Mouse (Mus musculus): ENCODE results near the gene Anapc2. TPM values are rescaled to one million over a fixed set of nuclear protein-coding genes. Genes with fewer than 3 reads are reported as not detected.

Anapc2 gene
- polyA plus RNA-seq (2016; fragmentation: Nextera tagmentation; extraction: Ambion mirVana): 136 and 142 TPM in 2 replicates

DNA sequence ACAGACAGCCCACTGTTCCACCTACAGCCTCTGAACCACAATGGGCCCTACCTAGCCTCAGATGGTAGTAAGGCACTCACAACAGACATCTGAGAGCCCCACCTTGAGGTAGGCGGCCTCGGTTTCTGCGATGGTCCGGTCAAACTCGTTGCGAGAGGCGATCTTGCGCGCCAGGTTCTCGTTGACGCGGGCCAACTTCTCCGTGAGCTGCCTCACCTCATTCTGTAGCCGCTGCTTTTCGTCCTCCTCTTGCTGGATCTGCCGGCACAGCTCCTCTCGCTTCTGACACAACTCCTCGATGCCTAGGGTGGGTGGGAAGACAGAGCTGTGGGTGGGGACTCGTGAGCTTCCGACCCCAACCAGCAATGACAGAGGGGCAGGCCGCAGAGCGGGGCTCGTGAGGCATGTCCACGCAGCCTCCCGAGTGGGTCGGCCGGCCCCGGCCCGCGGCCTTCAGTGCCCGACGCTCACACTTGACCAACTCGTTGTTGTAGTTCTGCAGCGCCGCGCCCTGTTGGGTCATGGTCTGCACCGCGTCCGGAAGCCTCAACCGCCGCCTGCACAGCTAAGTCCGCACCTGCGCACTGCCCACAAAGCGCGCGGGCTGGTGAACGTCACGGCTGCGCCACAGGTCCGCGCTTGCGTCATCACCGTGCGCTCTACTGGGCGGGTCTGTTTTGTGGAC is at the start of gene Anapc2, which contains the start of gene Ssna1:
TSS of gene Anapc2 (plus strand) at position 652 of the 685 bp plus-strand sequence.
TSS of gene Ssna1 (minus strand) at position 612 of the 685 bp plus-strand sequence.
- WGBS: under 1% methylated on average over 55 of the region's 55 CpGs
- Histone ChIP-seq H3K27ac (peak within 1 kb of the TSS; percentile 88), H3K36me3 (replicated peaks) (peaks cover 67% of the 10 kb centered on the region), H3K9me3 (no peaks in the 10 kb centered on the region), H3K4me1 (peaks cover 37% of the 10 kb centered on the region), H3K4me3 (peak within 1 kb of the TSS; percentile 89), H3K27me3 (ENCODE audit: poor library complexity, severe bottlenecking) (no peaks in the 10 kb centered on the region)
- peak; percentile 98 for DNase-seq (ENCODE audit: extremely low spot score, low spot score)

DNA sequence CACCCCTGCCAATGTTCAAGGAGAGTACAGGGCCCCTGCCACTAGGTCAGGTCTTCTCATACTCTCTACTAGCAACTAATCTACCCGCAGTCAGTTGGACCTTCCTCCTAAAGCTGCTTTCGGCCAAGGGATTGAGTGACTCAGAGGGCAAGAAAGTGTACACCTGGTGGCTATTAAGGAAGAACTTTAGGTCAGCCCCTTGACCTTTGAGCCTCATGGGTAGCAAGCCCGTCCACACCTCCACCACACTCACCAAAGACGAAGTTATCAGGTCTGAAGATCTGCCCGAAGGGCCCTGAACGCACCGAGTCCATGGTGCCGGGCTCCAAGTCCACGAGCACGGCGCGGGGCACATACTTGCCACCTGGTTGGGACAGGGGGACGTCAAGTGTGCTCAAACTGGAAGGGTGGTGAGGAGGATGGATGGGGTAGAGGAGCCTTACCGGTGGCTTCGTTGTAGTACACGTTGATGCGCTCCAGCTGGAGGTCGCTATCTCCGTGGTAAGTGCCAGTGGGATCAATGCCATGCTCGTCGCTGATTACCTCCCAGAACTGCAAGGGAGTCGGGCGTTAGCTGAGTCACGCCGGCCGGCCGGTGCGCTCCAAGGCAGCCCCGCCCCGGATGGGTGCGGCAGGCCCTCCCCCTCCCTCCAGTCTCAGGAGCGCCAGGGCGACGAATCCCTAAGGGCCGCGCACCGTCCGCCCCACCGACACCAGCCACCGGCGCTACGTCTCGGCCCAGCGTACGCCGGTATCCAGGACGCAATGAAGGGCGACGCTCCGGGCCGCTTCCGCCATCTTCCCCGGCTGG is 48.4 kb upstream of the Anapc2 start:
- WGBS: 3% methylated on average over 51 of the region's 53 CpGs
- H3K4me3 ChIP-seq: peak overlapping the region; percentile 87
- peak; percentile 35 for DNase-seq (ENCODE audit: extremely low spot score, low spot score)
- no peaks in the 10 kb centered on the region for H3K9me3 ChIP-seq
- peaks cover 37% of the 10 kb centered on the region for H3K4me1 ChIP-seq
- H3K27me3 ChIP-seq (ENCODE audit: poor library complexity, severe bottlenecking): no peaks in the 10 kb centered on the region
- peaks cover 27% of the 10 kb centered on the region for H3K36me3 ChIP-seq (replicated peaks)
- peak overlapping the region; percentile 97 for H3K27ac ChIP-seq

DNA sequence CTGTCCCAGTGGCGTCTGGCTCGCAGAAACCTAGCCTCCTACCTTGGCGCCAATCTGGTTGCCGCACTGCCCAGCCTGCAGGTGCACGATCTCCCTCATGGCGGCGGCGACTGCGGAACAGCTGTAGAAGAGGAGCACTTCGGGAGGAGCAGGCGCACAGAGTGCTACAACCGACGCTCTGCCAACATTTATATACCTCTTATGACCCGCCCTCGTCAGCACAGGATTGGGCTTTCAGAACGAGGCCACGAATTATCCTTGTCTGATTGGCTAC is 47.8 kb upstream of the Anapc2 start, which contains the start of gene Tubb4b:
TSS of gene Tubb4b (minus strand) at position 211 of the 274 bp plus-strand sequence.
- Histone ChIP-seq H3K36me3 (replicated peaks) (peaks cover 27% of the 10 kb centered on the region), H3K4me3 (peak within 1 kb of the TSS; percentile 87), H3K9me3 (no peaks in the 10 kb centered on the region), H3K4me1 (peaks cover 40% of the 10 kb centered on the region), H3K27me3 (ENCODE audit: poor library complexity, severe bottlenecking) (no peaks in the 10 kb centered on the region), H3K27ac (peak within 1 kb of the TSS; percentile 97)
- under 1% methylated on average over 17 of the region's 17 CpGs for WGBS
- DNase-seq (ENCODE audit: extremely low spot score, low spot score): no peak

DNA sequence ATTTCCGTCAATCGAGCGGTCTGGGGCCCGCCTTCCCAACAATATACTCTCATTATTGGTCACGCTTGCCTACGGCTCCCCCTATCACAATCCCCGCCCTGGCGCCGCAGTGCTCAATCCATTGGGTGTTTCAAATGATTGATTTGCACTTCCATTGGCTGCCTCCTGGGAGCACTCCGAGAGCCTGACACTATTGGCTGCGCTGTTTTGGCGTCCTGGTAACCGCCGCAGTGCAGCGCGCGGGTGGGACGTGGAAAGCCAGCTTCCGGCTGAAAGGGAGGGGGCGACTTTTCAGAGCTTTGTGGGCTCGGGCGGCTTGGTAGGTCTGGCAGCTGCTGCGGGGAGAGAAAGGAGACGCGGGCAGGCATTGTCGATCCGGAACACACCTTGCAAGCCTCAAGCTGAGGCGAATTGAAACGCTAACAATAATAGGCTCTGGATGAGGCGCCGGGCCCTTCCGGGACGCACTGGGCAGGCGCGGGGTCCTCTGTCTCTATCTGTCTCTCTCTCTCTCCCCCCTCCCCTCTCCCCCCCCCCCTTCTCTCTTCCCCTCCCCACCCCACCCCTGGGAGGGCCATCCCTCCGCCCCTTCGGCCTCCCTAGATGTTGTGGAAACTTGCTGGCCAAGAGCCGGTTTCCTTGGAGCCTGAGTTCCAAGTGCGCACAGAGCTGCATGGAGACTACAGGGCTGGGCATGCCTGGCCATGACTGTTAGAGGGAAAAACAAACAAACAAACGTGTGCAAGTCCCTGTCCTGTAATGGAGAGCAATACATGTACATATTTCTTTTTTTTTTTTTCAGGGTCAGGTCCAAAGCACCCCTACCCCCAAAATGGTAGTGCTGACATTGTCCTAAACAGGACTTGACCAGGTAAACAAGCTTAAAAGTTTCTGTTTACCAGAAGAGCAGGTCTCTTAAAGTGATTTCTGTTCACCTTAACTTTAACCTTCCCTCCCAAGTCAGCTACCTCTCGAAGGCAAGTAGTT is 47.2 kb upstream of the Anapc2 start:
- peaks cover 40% of the 10 kb centered on the region for H3K4me1 ChIP-seq
- H3K36me3 ChIP-seq (replicated peaks): peaks cover 27% of the 10 kb centered on the region
- 2% methylated on average over 41 of the region's 41 CpGs for WGBS
- H3K4me3 ChIP-seq: peak overlapping the region; percentile 87
- DNase-seq (ENCODE audit: extremely low spot score, low spot score): peak; percentile 98
- H3K9me3 ChIP-seq: no peaks in the 10 kb centered on the region
- 0 out of 2 replicates have a peak, but pooled peaks cover under 1% of the 10 kb centered on the region for H3K27me3 ChIP-seq (ENCODE audit: poor library complexity, severe bottlenecking)
- peak overlapping the region; percentile 97 for H3K27ac ChIP-seq

DNA sequence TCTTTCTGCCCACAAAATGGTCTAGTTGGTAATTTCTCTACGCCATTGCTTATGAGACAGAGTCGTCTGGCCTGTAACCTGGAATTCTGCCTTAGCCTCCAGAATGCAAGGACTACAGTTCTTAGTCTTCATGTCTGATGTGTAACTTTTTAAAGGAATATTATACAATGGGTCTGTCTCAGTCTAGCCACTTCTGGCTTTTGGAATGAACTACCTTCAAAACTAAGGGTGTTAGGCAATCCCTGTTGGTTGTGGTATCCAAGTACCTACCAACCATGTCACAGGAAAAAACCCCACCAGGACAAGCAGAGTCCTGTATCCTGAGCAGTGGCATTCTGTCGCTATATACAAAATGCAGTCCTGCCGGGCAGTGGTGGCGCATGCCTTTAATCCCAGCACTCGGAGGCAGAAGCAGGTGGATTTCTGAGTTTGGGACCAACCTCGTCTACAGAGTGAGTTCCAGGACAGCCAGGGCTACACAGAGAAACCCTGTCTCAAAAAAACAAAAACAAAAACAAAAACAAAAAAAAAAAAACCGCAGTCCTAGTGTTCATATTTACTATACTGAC is 46.4 kb upstream of the Anapc2 start:
- peaks cover 27% of the 10 kb centered on the region for H3K36me3 ChIP-seq (replicated peaks)
- 81% methylated on average over 8 of the region's 8 CpGs for WGBS
- peaks cover 40% of the 10 kb centered on the region for H3K4me1 ChIP-seq
- no peak for DNase-seq (ENCODE audit: extremely low spot score, low spot score)
- peaks cover 8% of the 10 kb centered on the region for H3K27me3 ChIP-seq (ENCODE audit: poor library complexity, severe bottlenecking)
- H3K27ac ChIP-seq: peak overlapping the region; percentile 97
- H3K4me3 ChIP-seq: peak overlapping the region; percentile 87
- no peaks in the 10 kb centered on the region for H3K9me3 ChIP-seq

DNA sequence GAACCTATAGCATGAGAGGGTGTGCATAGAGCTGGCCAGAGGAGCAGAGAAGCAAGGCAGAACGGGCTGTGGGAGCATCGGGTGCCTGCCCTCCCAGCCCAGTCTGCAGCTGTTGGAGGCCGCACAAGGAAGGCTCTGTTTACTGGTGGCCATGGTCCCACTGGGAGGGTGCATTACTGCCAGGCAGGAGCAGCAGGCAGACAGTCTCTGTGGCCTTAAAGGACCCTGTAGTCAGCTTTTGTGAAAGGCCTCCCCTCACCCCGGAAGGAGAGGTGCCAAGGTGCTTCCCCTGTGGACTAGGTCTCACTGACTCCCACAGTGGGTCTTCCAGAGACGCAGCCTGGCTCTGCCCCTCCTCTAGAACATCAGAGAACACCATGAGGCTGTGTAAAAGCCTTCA is 45.4 kb upstream of the Anapc2 start:
- peaks cover 18% of the 10 kb centered on the region for H3K36me3 ChIP-seq (replicated peaks)
- DNase-seq (ENCODE audit: extremely low spot score, low spot score): no peak
- no peak overlapping the region for H3K4me3 ChIP-seq
- H3K9me3 ChIP-seq: no peaks in the 10 kb centered on the region
- H3K27ac ChIP-seq: peak overlapping the region; percentile 32; the same call in 1 of the 2 replicates
- H3K27me3 ChIP-seq (ENCODE audit: poor library complexity, severe bottlenecking): peaks cover 14% of the 10 kb centered on the region
- H3K4me1 ChIP-seq: peaks cover 38% of the 10 kb centered on the region
- WGBS: 86% methylated on average over 5 of the region's 5 CpGs

DNA sequence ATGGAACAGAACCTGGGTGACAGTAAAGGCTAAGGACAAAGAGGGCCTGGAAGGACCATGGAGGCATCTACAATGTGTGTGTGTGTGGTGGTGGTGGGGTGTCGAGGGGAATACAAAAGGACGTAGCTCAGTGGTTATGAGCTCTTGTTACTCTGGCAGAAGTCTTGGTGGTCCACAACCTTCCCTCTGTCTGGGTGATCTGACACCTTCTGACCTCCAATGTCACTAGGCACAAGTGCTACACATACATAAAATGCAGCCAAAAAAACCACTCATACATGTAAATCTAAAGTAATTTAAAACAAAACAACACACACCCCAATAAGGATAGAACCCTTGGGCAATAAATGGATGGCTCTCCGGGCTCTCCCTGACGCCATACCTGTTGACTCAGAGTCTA is 44.9 kb upstream of the Anapc2 start:
- 94% methylated on average over 4 of the region's 4 CpGs for WGBS
- DNase-seq (ENCODE audit: extremely low spot score, low spot score): no peak
- Histone ChIP-seq H3K4me3 (no peak overlapping the region), H3K4me1 (peaks cover 37% of the 10 kb centered on the region), H3K27ac (0 out of 2 replicates have a peak overlapping the region, but pooled peaks have one; percentile 32), H3K27me3 (ENCODE audit: poor library complexity, severe bottlenecking) (peaks cover 14% of the 10 kb centered on the region), H3K9me3 (no peaks in the 10 kb centered on the region), H3K36me3 (replicated peaks) (peaks cover 13% of the 10 kb centered on the region)

DNA sequence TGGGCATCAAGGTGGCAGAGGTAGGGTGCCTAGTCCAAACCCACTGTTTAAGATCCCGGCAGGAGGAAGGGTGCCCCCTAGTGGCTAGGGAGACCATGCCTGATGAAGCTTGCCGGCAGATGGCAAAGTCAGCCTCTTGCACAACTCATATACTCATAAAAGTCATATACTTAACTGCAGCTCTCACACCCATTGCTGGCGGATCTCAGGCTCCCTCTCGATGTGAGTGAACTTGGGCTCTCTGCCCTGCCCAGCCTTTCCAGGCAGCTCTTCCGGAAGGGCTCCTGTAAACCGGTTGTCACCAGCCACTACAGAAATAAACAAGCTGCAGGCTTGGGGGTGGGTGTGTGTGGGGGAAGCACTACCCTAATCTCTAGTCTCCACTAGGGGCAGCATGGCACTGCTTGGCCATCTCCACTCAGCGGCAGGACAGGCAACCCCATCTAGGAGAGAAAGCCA is 43.8 kb upstream of the Anapc2 start:
- peak; percentile 81 for DNase-seq (ENCODE audit: extremely low spot score, low spot score)
- Histone ChIP-seq H3K27ac (peak overlapping the region; percentile 80), H3K4me1 (peaks cover 30% of the 10 kb centered on the region), H3K9me3 (no peaks in the 10 kb centered on the region), H3K27me3 (ENCODE audit: poor library complexity, severe bottlenecking) (peaks cover 14% of the 10 kb centered on the region), H3K4me3 (peak overlapping the region; percentile 38), H3K36me3 (replicated peaks) (peaks cover 3% of the 10 kb centered on the region)
- WGBS: 0% methylated on average over 7 of the region's 7 CpGs

DNA sequence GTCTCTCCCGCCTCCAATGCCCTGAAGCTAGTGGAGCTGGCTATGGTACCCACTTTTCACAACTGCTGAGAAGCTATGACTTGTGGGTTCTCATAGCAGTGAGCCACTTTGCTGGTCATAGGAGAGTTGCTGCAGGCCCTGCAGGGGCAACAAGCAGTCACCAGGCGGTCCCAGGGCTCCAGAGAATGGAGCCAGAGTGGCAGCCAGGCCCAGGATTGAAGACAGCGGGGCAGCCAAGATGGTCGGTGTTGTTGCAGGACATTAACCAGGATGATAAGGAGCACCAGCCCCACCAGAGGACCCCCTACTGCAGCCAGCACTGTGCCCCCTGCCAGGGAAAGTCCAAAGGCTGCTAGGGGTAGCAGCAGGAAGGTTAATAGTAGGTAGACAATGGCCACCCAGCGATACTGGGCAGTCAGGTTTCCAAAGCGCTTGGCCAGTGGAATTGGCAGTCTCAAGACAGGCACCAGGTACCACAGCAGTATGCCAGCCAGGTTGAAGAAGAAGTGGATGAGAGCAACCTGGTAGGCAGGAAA is 43.2 kb upstream of the Anapc2 start:
- Histone ChIP-seq H3K27me3 (ENCODE audit: poor library complexity, severe bottlenecking) (peaks cover 14% of the 10 kb centered on the region), H3K4me3 (peak overlapping the region; percentile 38), H3K4me1 (peaks cover 26% of the 10 kb centered on the region), H3K27ac (peak overlapping the region; percentile 80), H3K9me3 (no peaks in the 10 kb centered on the region), H3K36me3 (replicated peaks) (no peaks in the 10 kb centered on the region)
- no peak for DNase-seq (ENCODE audit: extremely low spot score, low spot score)
- 66% methylated on average over 6 of the region's 6 CpGs for WGBS

- 85% methylated on average over 5 of the region's 5 CpGs for WGBS
Measured at GRCm38 (mm10) chr2:25229582-25229981, 42.7 kb upstream of the Anapc2 start.

DNA sequence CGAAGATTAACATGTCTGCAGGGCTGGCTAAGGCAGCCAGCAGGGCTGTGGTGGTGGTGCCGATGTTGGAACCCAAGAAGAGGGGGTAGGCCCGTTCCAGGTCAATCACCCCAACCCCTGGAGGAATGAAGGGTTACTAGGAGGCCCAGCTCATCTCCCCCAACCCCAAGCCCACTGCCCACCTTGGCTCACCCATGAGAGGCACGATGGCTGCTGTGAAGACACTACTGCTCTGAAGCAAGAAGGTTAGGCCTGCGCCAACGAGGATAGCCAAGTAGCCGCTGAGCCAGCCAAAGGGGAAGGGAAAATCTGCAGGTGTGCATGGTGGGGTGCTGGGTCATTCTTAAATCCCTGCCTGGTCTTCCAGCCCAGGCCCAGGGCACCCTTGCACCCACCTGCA is 41.7 kb upstream of the Anapc2 start:
- H3K4me3 ChIP-seq: no peak overlapping the region
- H3K27me3 ChIP-seq (ENCODE audit: poor library complexity, severe bottlenecking): peaks cover 14% of the 10 kb centered on the region
- H3K27ac ChIP-seq: no peak overlapping the region
- H3K9me3 ChIP-seq: no peaks in the 10 kb centered on the region
- DNase-seq (ENCODE audit: extremely low spot score, low spot score): no peak
- no peaks in the 10 kb centered on the region for H3K36me3 ChIP-seq (replicated peaks)
- 89% methylated on average over 7 of the region's 7 CpGs for WGBS
- peaks cover 21% of the 10 kb centered on the region for H3K4me1 ChIP-seq

More at GRCm38 (mm10) chr2:25229582-25229981, 42.7 kb upstream of the Anapc2 start:
- Histone ChIP-seq H3K4me1 (peaks cover 26% of the 10 kb centered on the region), H3K27ac (no peak overlapping the region), H3K36me3 (replicated peaks) (no peaks in the 10 kb centered on the region), H3K27me3 (ENCODE audit: poor library complexity, severe bottlenecking) (peaks cover 14% of the 10 kb centered on the region), H3K9me3 (no peaks in the 10 kb centered on the region), H3K4me3 (no peak overlapping the region)
- no peak for DNase-seq (ENCODE audit: extremely low spot score, low spot score)
